Comparison of ENCODE assay signal across 19 mouse cellular contexts in the genomic region with DNA sequence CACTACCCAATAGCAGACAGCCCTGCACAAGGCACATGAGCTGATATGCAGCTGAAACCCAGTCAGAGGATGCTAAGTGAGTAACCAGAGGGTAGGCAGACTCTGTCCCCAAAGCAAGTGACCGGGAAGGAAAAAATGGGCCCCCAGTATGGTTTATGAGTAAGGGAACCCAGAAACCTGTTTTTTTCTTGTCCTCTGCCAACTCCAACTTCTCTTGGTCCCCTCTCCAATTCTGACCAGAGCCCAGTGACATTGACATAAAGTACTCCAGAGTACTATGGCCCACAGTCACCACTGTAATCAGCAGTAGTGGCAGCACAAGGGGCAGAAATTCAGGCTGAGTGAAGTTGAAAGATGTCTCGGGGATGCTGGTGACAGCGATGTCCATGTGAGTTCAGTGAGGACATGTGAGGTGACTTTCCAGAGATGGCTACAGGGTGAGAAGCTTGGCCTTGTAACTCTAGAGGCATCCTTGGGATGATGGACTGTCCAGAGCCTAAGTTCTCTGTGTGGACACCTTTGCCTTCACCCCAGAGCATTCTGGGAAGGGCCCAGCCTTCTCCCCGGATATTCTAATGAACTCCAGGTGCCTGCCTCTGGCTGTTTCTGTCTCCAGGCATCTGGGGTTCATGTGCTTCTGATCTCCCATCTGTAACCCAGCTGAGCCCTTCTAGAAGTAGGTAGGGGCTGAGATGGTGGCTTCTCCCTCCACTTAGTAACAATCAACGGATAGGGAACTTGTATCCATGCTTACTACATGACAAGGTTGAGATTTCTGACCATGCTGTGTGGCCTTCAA. TPM values are rescaled to one million over a fixed set of nuclear protein-coding genes. Genes with fewer than 3 reads are reported as not detected.
DNase-seq lines count a peak whose midpoint lies in the region; ATAC-seq lines count a peak whose summit lies in the region.
"Had no signal": no experiment of that assay in that cellular context is flagged by ENCODE, and none has a peak within 500 bp of the region (broad histone marks: within the 10 kb centered on the region; RNA-seq: fewer than 3 reads in every experiment).

No protein-coding gene starts in this region.

- no peak overlapping the region for H3K4me2 ChIP-seq in embryonic facial prominence, embryonic 13.5 days
- peak overlapping the region; percentile 21; the same call in 1 of the 2 replicates for H3K4me2 ChIP-seq in heart, embryonic 14.5 days (ENCODE audit: low read length)
- no peak overlapping the region for H3K4me2 ChIP-seq in limb, embryonic 12.5 days
- H3K4me2 ChIP-seq in hindbrain, embryonic 12.5 days (replicated peaks): no peak overlapping the region
- H3K4me2 ChIP-seq: hindbrain, embryonic 15.5 days; liver, embryonic 15.5 days had no signal

- H3K27ac ChIP-seq in embryonic facial prominence, embryonic 13.5 days: no peak overlapping the region
- no peak overlapping the region for H3K27ac ChIP-seq in embryonic facial prominence, embryonic 10.5 days (replicated peaks)
- peak overlapping the region; percentile 58 to 89 for H3K27ac ChIP-seq in heart, embryonic 14.5 days (replicated peaks in 1 of 2; ENCODE audit: control insufficient read depth in 1 of 2, insufficient read depth in 1 of 2, low read depth in 2 of 2, low read length in 2 of 2)
- 0 out of 2 replicates have a peak overlapping the region, but pooled peaks have one; percentile 8 for H3K27ac ChIP-seq in limb, embryonic 12.5 days
- no peak overlapping the region for H3K27ac ChIP-seq in limb, embryonic 10.5 days
- H3K27ac ChIP-seq in hindbrain, embryonic 12.5 days: no peak overlapping the region
- H3K27ac ChIP-seq: hindbrain, embryonic 15.5 days; liver, embryonic 15.5 days had no signal

- H3K4me3 ChIP-seq in embryonic facial prominence, embryonic 13.5 days: no peak overlapping the region
- no peak overlapping the region for H3K4me3 ChIP-seq in embryonic facial prominence, embryonic 10.5 days
- no peak overlapping the region for H3K4me3 ChIP-seq in heart, embryonic 14.5 days (ENCODE audit: control insufficient read depth in 1 of 2, insufficient read depth in 1 of 2, low read depth in 1 of 2, low read length in 2 of 2)
- H3K4me3 ChIP-seq in limb, embryonic 12.5 days (replicated peaks): no peak overlapping the region
- no peak overlapping the region for H3K4me3 ChIP-seq in limb, embryonic 10.5 days
- no peak overlapping the region for H3K4me3 ChIP-seq in hindbrain, embryonic 12.5 days
- H3K4me3 ChIP-seq: hindbrain, embryonic 15.5 days; liver, embryonic 15.5 days; megakaryocyte, embryonic 14.5 days had no signal

- H3K36me3 ChIP-seq in embryonic facial prominence, embryonic 13.5 days: no peaks in the 10 kb centered on the region
- no peaks in the 10 kb centered on the region for H3K36me3 ChIP-seq in embryonic facial prominence, embryonic 10.5 days (replicated peaks)
- peaks cover 23% of the 10 kb centered on the region for H3K36me3 ChIP-seq in heart, embryonic 14.5 days (ENCODE audit: control insufficient read depth, insufficient read depth, low read length)
- H3K36me3 ChIP-seq in limb, embryonic 12.5 days: peaks cover 6% of the 10 kb centered on the region
- no peaks in the 10 kb centered on the region for H3K36me3 ChIP-seq in limb, embryonic 10.5 days
- H3K36me3 ChIP-seq in hindbrain, embryonic 12.5 days: no peaks in the 10 kb centered on the region
- H3K36me3 ChIP-seq: hindbrain, embryonic 15.5 days; liver, embryonic 15.5 days had no signal

- WGBS in embryonic facial prominence, embryonic 13.5 days: 66% methylated on average over 5 of the region's 5 CpGs
- 77% methylated on average over 5 of the region's 5 CpGs for WGBS in embryonic facial prominence, embryonic 10.5 days
- WGBS in heart, embryonic 14.5 days: 64% methylated on average over 5 of the region's 5 CpGs
- 65% methylated on average over 5 of the region's 5 CpGs for WGBS in limb, embryonic 12.5 days
- WGBS in limb, embryonic 10.5 days: 68% methylated on average over 5 of the region's 5 CpGs
- WGBS in hindbrain, embryonic 12.5 days: 80% methylated on average over 5 of the region's 5 CpGs

- H3K9me3 ChIP-seq in embryonic facial prominence, embryonic 13.5 days: no peaks in the 10 kb centered on the region
- no peaks in the 10 kb centered on the region for H3K9me3 ChIP-seq in embryonic facial prominence, embryonic 10.5 days
- H3K9me3 ChIP-seq in heart, embryonic 14.5 days (ENCODE audit: control insufficient read depth, low read length): no peaks in the 10 kb centered on the region
- H3K9me3 ChIP-seq in limb, embryonic 12.5 days: no peaks in the 10 kb centered on the region
- no peaks in the 10 kb centered on the region for H3K9me3 ChIP-seq in limb, embryonic 10.5 days (replicated peaks)
- H3K9me3 ChIP-seq in hindbrain, embryonic 12.5 days (replicated peaks): no peaks in the 10 kb centered on the region
- H3K9me3 ChIP-seq: hindbrain, embryonic 15.5 days; liver, embryonic 15.5 days had no signal

- no peak for DNase-seq in embryonic facial prominence, embryonic 10.5 days (ENCODE audit: low spot score)
- no peak for DNase-seq in heart, postnatal 10 days
- DNase-seq in limb, embryonic 10.5 days (ENCODE audit: low spot score): no peak
- no peak for DNase-seq in spleen, adult 12 weeks (ENCODE audit: low spot score)
- DNase-seq: cerebellum, adult 9-11 months; kidney, adult 11 months; right cerebral cortex, adult 18-20 months; spleen, adult 18-20 months had no signal

- no peaks in the 10 kb centered on the region for H3K27me3 ChIP-seq in embryonic facial prominence, embryonic 13.5 days
- H3K27me3 ChIP-seq in embryonic facial prominence, embryonic 10.5 days (replicated peaks; ENCODE audit: low read depth, poor library complexity, severe bottlenecking): peaks cover 10% of the 10 kb centered on the region; the same call in 1 of the 2 replicates
- H3K27me3 ChIP-seq in heart, embryonic 14.5 days (ENCODE audit: control insufficient read depth, insufficient read depth, low read length): no peaks in the 10 kb centered on the region
- H3K27me3 ChIP-seq in limb, embryonic 12.5 days: no peaks in the 10 kb centered on the region
- no peaks in the 10 kb centered on the region for H3K27me3 ChIP-seq in limb, embryonic 10.5 days (ENCODE audit: low read depth, poor library complexity, severe bottlenecking)
- H3K27me3 ChIP-seq in hindbrain, embryonic 12.5 days: peaks cover 9% of the 10 kb centered on the region; the same call in 1 of the 2 replicates
- H3K27me3 ChIP-seq: hindbrain, embryonic 15.5 days; liver, embryonic 15.5 days had no signal

- H3K9ac ChIP-seq in embryonic facial prominence, embryonic 13.5 days: 0 out of 2 replicates have a peak overlapping the region, but pooled peaks have one; percentile 32
- peak overlapping the region; percentile 60 for H3K9ac ChIP-seq in heart, embryonic 14.5 days (ENCODE audit: low read length)
- no peak overlapping the region for H3K9ac ChIP-seq in limb, embryonic 12.5 days (replicated peaks)
- H3K9ac ChIP-seq in hindbrain, embryonic 12.5 days: no peak overlapping the region
- H3K9ac ChIP-seq: hindbrain, embryonic 15.5 days; liver, embryonic 15.5 days had no signal

- intact Hi-C loops in heart, postnatal 10 days (cut with DNase I): no loop called here

- ATAC-seq in embryonic facial prominence, embryonic 13.5 days (ENCODE audit: insufficient number of reproducible peaks, insufficient read depth, low FRiP score, low TSS enrichment, low read depth): no peak
- ATAC-seq in heart, embryonic 14.5 days (ENCODE audit: insufficient number of reproducible peaks, insufficient read depth, low FRiP score, low read depth): no peak
- ATAC-seq in limb, embryonic 12.5 days (ENCODE audit: insufficient number of reproducible peaks, insufficient read depth, low FRiP score, low TSS enrichment, low read depth): no peak
- no peak for ATAC-seq in hindbrain, embryonic 12.5 days (ENCODE audit: low FRiP score)
- ATAC-seq: forebrain, embryonic 14.5 days; lung, postnatal 0 days; midbrain, embryonic 16.5 days had no signal

- H3K4me1 ChIP-seq in embryonic facial prominence, embryonic 13.5 days: peaks cover 80% of the 10 kb centered on the region
- peaks cover 48% of the 10 kb centered on the region for H3K4me1 ChIP-seq in embryonic facial prominence, embryonic 10.5 days
- H3K4me1 ChIP-seq in heart, embryonic 14.5 days (ENCODE audit: control insufficient read depth in 2 of 2, insufficient read depth in 2 of 2, low read length in 2 of 2): peaks cover 73 to 84% of the 10 kb centered on the region in 2 experiments
- H3K4me1 ChIP-seq in limb, embryonic 12.5 days (replicated peaks): peaks cover 73% of the 10 kb centered on the region
- peaks cover 63% of the 10 kb centered on the region for H3K4me1 ChIP-seq in limb, embryonic 10.5 days
- peaks cover 21% of the 10 kb centered on the region for H3K4me1 ChIP-seq in hindbrain, embryonic 12.5 days
- H3K4me1 ChIP-seq: liver, embryonic 15.5 days had no signal

RNA-seq across cellular contexts. Expression of a gene that starts 7.5 kb away (rescaled TPM):
- 17.6 and 22.5 TPM in 2 replicates for polyA plus RNA-seq in embryonic facial prominence, embryonic 13.5 days (2015; fragmentation: Nextera tagmentation; extraction: Ambion mirVana)
- polyA plus RNA-seq in embryonic facial prominence, embryonic 10.5 days (2016; fragmentation: Nextera tagmentation; extraction: Ambion mirVana): 2.2 and 2.5 TPM in 2 replicates
- 23.0 and 24.3 TPM in 2 replicates for polyA plus RNA-seq in heart, embryonic 14.5 days (2014; fragmentation: Nextera tagmentation; extraction: Ambion mirVana)
- total RNA-seq in heart, postnatal 10 days (2021): 10 to 100 TPM; 42.6 to 43.4 TPM
- polyA plus RNA-seq in limb, embryonic 12.5 days (2016; fragmentation: Nextera tagmentation; extraction: Ambion mirVana): 13.8 and 17.5 TPM in 2 replicates
- 2.1 and 5.0 TPM in 2 replicates for polyA plus RNA-seq in limb, embryonic 10.5 days (2016; fragmentation: Nextera tagmentation; extraction: Ambion mirVana)
- polyA plus RNA-seq in hindbrain, embryonic 12.5 days (2016; fragmentation: Nextera tagmentation; extraction: Ambion mirVana): 6.8 and 8.9 TPM in 2 replicates

RNA-seq across cellular contexts. Expression of a gene that starts 7.8 kb away (rescaled TPM):
- polyA plus RNA-seq in embryonic facial prominence, embryonic 13.5 days (2015; fragmentation: Nextera tagmentation; extraction: Ambion mirVana): 0.52 and 0.91 TPM in 2 replicates
- not detected in 2 replicates for polyA plus RNA-seq in embryonic facial prominence, embryonic 10.5 days (2016; fragmentation: Nextera tagmentation; extraction: Ambion mirVana)
- 0.50 and 0.72 TPM in 2 replicates for polyA plus RNA-seq in heart, embryonic 14.5 days (2014; fragmentation: Nextera tagmentation; extraction: Ambion mirVana)
- total RNA-seq in heart, postnatal 10 days (2021): under 1 TPM in 1 of 2 experiments, not detected in 1; 0.32 TPM
- 0.52 and 0.53 TPM in 2 replicates for polyA plus RNA-seq in limb, embryonic 12.5 days (2016; fragmentation: Nextera tagmentation; extraction: Ambion mirVana)
- polyA plus RNA-seq in limb, embryonic 10.5 days (2016; fragmentation: Nextera tagmentation; extraction: Ambion mirVana): 0.35 TPM in 1 of 2 replicates, not detected in the other
- 0.29 and 0.54 TPM in 2 replicates for polyA plus RNA-seq in hindbrain, embryonic 12.5 days (2016; fragmentation: Nextera tagmentation; extraction: Ambion mirVana)
- total RNA-seq: MEL had no signal
- polyA plus RNA-seq: forebrain, embryonic 14.5 days; lung, postnatal 0 days; midbrain, embryonic 16.5 days had no signal

RNA-seq across cellular contexts. Expression of a gene that starts 55.9 kb away (rescaled TPM):
- polyA plus RNA-seq in embryonic facial prominence, embryonic 13.5 days (2015; fragmentation: Nextera tagmentation; extraction: Ambion mirVana): 11.5 and 13.1 TPM in 2 replicates
- 10.4 and 11.1 TPM in 2 replicates for polyA plus RNA-seq in embryonic facial prominence, embryonic 10.5 days (2016; fragmentation: Nextera tagmentation; extraction: Ambion mirVana)
- 5.5 and 5.9 TPM in 2 replicates for polyA plus RNA-seq in heart, embryonic 14.5 days (2014; fragmentation: Nextera tagmentation; extraction: Ambion mirVana)
- 10 to 100 TPM; 11.5 to 13.1 TPM for total RNA-seq in heart, postnatal 10 days (2021)
- polyA plus RNA-seq in limb, embryonic 12.5 days (2016; fragmentation: Nextera tagmentation; extraction: Ambion mirVana): 12.2 and 14.1 TPM in 2 replicates
- 9.3 and 11.6 TPM in 2 replicates for polyA plus RNA-seq in limb, embryonic 10.5 days (2016; fragmentation: Nextera tagmentation; extraction: Ambion mirVana)
- 7.2 and 7.3 TPM in 2 replicates for polyA plus RNA-seq in hindbrain, embryonic 12.5 days (2016; fragmentation: Nextera tagmentation; extraction: Ambion mirVana)

Comparison
In these comparisons a context has a peak if more than half of its experiments do, and no peak if none do; other contexts are left out.
1. H3K27ac ChIP-seq: peak in heart, embryonic 14.5 days (2 of 2) and limb, embryonic 12.5 days (single experiment); none in embryonic facial prominence, embryonic 13.5 days (single experiment), embryonic facial prominence, embryonic 10.5 days (single experiment), limb, embryonic 10.5 days (single experiment) and hindbrain, embryonic 12.5 days (single experiment).
2. H3K9ac ChIP-seq: peak in embryonic facial prominence, embryonic 13.5 days (single experiment) and heart, embryonic 14.5 days (single experiment); none in limb, embryonic 12.5 days (single experiment) and hindbrain, embryonic 12.5 days (single experiment).